Mouse (Mus musculus): ENCODE measurements around the gene Hlx.

GRCm38 (mm10) chr1:184781286-184782160 lies 49.1 kb upstream of the Hlx start:
- TF ChIP-seq CTCF (IDR thresholded peaks at IDR 0.05; ENCODE audit: low read depth), result no peak
- peak; percentile 73 for TF ChIP-seq EP300 (IDR thresholded peaks at IDR 0.05; ENCODE audit: low read depth)
